Mouse (Mus musculus) myocyte (in vitro differentiated cells): ENCODE measurements around the gene Ankrd63. TPM values are rescaled to one million over a fixed set of nuclear protein-coding genes. Genes with fewer than 3 reads are reported as not detected.

Experiments used
- H3K27me3 ChIP-seq: one replicate; pipeline ENCODE4 v1.6.1; 2011; ENCODE audit not compliant: control insufficient read depth, insufficient read depth, insufficient read length
- H3K36me3 ChIP-seq: one replicate; pipeline ENCODE4 v1.6.1; 2011; ENCODE audit not compliant: control insufficient read depth, insufficient read depth
- H3K4me2 ChIP-seq: one replicate; pipeline ENCODE4 v1.6.1; 2011; ENCODE audit warnings: low read depth, control low read depth
- H3K4me3 ChIP-seq: one replicate; pipeline ENCODE4 v1.5.1; 2011; ENCODE audit warnings: mild to moderate bottlenecking, control low read depth, moderate library complexity
- H3K79me2 ChIP-seq: one replicate; pipeline ENCODE4 v1.6.1; 2011; ENCODE audit not compliant: control insufficient read depth, insufficient read depth
- H3ac ChIP-seq: one replicate; pipeline ENCODE4 v1.6.1; 2011; ENCODE audit not compliant: control insufficient read depth, insufficient read length
- CEBPB ChIP-seq: IDR thresholded peaks from 2 replicates; pipeline ENCODE4 v1.6.1; 2011; ENCODE audit warnings: mild to moderate bottlenecking, moderate library complexity; ENCODE audit not compliant: poor library complexity, insufficient read depth, severe bottlenecking
- E2F4 ChIP-seq: IDR thresholded peaks from one replicate; pipeline ENCODE4 v1.6.1; 2011; ENCODE audit warnings: mild to moderate bottlenecking, control low read depth, moderate library complexity; ENCODE audit not compliant: insufficient read depth
- MAX ChIP-seq: IDR thresholded peaks from one replicate; pipeline ENCODE4 v1.6.1; 2011; ENCODE audit warnings: low read depth, mild to moderate bottlenecking, control low read depth
- MYOD1 ChIP-seq, 3 experiments: IDR thresholded peaks; one replicate each; pipeline ENCODE4 v1.6.1; 2011; ENCODE audit warnings: control low read depth in 2 of 3, low read depth in 2 of 3, mild to moderate bottlenecking in 2 of 3, moderate library complexity in 1 of 3; ENCODE audit not compliant: insufficient read length in 2 of 3, control insufficient read depth in 1 of 3
- MYOG ChIP-seq, 3 experiments: IDR thresholded peaks; one replicate each; pipeline ENCODE4 v1.6.1; 2011; ENCODE audit warnings: control low read depth in 2 of 3, low read depth in 2 of 3, mild to moderate bottlenecking in 2 of 3; ENCODE audit not compliant: insufficient read length in 2 of 3, control insufficient read depth in 1 of 3, insufficient read depth in 1 of 3
- POLR2A ChIP-seq: IDR thresholded peaks from one replicate; pipeline ENCODE4 v1.6.1; 2011; ENCODE audit warnings: low read depth, mild to moderate bottlenecking, control low read depth, moderate library complexity; ENCODE audit not compliant: insufficient read length
- POLR2AphosphoS2 ChIP-seq: IDR thresholded peaks from one replicate; pipeline ENCODE4 v1.6.1; 2011; ENCODE audit warnings: low read depth, control low read depth; ENCODE audit not compliant: insufficient read length
- REST ChIP-seq: IDR thresholded peaks from one replicate; pipeline ENCODE4 v1.6.1; 2011; ENCODE audit warnings: mild to moderate bottlenecking, control low read depth, moderate library complexity; ENCODE audit not compliant: insufficient read depth, insufficient read length
- SRF ChIP-seq: IDR thresholded peaks from one replicate; pipeline ENCODE4 v1.6.1; 2011; ENCODE audit warnings: low read depth; ENCODE audit not compliant: control insufficient read depth, insufficient read length
- TCF12 ChIP-seq: IDR thresholded peaks from one replicate; pipeline ENCODE4 v1.6.1; 2011; ENCODE audit warnings: mild to moderate bottlenecking, control low read depth; ENCODE audit not compliant: poor library complexity, insufficient read depth, severe bottlenecking
- TCF3 ChIP-seq: IDR thresholded peaks from one replicate; pipeline ENCODE4 v1.6.1; 2011; ENCODE audit warnings: low read depth, control low read depth; ENCODE audit not compliant: insufficient read length
- USF1 ChIP-seq: IDR thresholded peaks from one replicate; pipeline ENCODE4 v1.6.1; 2011; ENCODE audit warnings: low read depth, mild to moderate bottlenecking, control low read depth, moderate library complexity
- polyA plus RNA-seq: library from polyadenylated mRNA; unstranded; fragments of >200 nt; fragmentation: generic; extraction: Trizol; gene quantifications from one replicate; pipeline ENCODE4 v1.2.1, GENCODE M21; 2012; ENCODE audit warnings: missing spikeins

Gene Ankrd63
- polyA plus RNA-seq, 1 experiment, result 0.01 TPM

DNA sequence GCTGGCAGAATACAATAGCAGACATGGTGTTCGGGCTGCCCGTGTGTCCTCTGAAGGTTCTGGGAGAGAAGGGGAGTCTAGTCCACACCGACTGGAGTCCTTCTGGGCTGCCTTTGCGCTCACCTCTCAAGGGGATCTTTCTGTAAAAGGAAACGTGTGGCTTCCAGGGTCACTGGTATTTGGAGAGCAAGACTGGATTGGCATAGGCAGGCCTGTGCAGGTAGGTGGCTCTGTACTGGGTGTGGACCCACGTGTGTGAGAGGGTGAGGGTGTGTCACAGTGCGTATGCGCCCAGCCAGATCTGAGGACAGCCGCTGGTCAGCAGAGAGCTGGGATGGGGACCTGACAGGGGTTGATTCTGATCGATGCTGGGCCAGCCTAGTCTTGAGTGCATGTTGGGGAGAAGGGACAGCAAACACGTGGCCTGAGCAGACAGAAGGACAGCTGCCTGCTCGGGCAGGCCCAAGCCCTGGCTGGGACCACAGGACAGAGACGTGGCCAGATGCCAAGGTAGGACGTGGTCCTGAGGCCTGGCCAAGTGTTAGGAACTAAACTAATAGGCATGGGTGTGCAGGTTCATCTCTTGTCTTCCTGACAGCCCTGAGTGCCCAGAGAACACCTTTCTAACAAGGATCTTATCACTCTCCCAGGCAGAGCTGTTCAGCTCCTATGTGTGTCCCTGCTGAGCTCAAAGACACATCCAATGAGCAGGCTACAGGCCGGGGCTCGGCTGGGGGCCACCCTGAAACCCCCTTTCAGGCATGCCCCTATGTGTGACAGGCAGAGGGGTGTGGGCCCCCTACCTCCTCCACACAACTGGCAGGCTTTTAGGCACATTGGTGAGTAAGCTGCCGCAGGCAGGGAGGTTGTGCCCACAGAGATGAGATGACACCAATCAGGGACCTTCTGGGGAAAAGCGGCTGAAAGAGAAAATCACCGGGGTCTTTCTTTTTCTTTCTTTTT, 39.7 kb downstream of the Ankrd63 start:
- H3K79me2 ChIP-seq, result no peaks in the 10 kb centered on the region
- no peak overlapping the region for H3ac ChIP-seq
- TF ChIP-seq POLR2A (no peak), MYOD1 (IDR thresholded peaks at IDR 0.05; ENCODE audit: control insufficient read depth in 1 of 3, insufficient read length in 2 of 3, low read depth in 2 of 3) (peak in 2 of 3 experiments; percentile 42 to 43), MYOG (IDR thresholded peaks at IDR 0.05; ENCODE audit: control insufficient read depth in 1 of 3, insufficient read depth in 1 of 3, insufficient read length in 2 of 3, low read depth in 2 of 3) (peak in 2 of 3 experiments; percentile 51 to 73), MAX (no peak), CEBPB (no peak)
- no peaks in the 10 kb centered on the region for H3K27me3 ChIP-seq
- H3K36me3 ChIP-seq, result no peaks in the 10 kb centered on the region
- H3K4me2 ChIP-seq, result peak overlapping the region; percentile 56
- H3K4me3 ChIP-seq, result no peak overlapping the region

DNA sequence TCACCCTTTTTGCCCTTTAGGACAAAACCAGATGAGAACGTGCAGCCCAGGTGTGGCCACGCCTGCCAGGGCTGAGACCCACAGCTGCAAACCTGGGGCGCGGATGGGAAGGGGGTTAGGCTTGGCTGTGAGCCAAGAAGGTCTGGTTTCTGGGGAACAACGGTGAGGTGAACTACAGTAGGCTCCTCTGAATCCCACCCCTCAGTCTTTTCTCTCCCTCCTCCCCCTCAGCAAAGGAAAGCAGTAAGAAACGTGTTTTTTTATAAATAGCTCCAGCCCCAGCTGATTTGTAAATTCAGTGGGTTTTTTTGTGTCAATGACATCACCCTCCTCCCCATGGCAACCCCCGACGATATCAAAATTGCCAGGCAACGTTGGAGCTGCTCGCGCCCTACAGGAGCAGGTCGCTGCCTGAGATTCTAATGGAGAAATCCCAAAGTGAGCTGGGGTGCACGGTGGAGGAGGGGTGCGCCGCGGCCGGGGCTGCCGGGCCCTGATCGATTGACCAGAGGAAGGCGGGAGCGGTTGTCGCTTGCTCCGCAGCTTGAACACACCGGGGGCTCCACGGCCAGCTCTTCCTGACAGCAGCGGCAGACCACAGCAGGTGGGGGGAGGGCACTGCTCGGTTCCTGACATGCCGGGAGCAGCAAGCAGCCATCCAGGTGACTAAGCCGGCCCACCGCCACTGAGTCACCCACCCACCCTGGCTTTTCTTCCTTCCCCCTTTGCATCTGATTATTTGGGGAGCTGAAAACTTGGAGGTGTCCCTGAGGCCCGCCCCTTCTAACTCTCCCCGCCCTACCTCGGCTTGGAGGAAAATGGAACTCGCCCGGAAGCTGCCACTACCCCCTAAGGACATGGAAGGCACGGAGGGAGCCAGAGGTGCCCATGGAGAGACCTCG, 40.6 kb downstream of the Ankrd63 start, which contains the start of gene Pak6:
Gene Pak6, plus strand, starts transcription at position 402 of the 902 bp plus-strand sequence.
- Histone ChIP-seq H3K79me2 (no peaks in the 10 kb centered on the region), H3K4me2 (peak within 1 kb of the TSS; percentile 56), H3ac (no peak within 1 kb of the TSS), H3K36me3 (no peaks in the 10 kb centered on the region), H3K4me3 (no peak within 1 kb of the TSS), H3K27me3 (no peaks in the 10 kb centered on the region)
- TF ChIP-seq TCF3 (no peak), REST (no peak), E2F4 (no peak), MAX (no peak), MYOG (IDR thresholded peaks at IDR 0.05; ENCODE audit: control insufficient read depth in 1 of 3, insufficient read depth in 1 of 3, insufficient read length in 2 of 3, low read depth in 2 of 3) (no peak), MYOD1 (IDR thresholded peaks at IDR 0.05; ENCODE audit: control insufficient read depth in 1 of 3, insufficient read length in 2 of 3, low read depth in 2 of 3) (no peak), SRF (no peak), POLR2AphosphoS2 (no peak), TCF12 (no peak), USF1 (no peak), POLR2A (no peak), CEBPB (no peak)

DNA sequence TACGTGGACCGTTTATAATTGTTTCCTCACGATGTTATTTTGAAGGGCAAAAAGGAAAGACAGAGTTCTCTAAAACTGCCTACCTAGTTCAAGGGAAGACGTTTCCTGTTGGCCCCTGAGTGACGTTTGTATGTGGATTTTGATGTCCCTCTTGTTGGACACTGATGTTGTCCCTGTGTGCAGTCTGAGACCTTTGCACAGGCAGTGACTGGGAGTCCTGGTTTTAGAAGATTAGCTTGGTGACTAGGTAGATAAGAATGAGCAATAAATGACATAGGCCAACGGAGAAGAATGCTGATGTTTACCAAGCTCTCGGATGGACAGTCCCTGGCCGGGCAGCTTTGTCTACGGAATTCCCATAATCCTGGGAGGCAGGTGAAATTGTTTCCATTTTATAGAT, 41.9 kb downstream of the Ankrd63 start:
- H3K27me3 ChIP-seq, result no peaks in the 10 kb centered on the region
- H3K79me2 ChIP-seq, result no peaks in the 10 kb centered on the region
- H3K4me3 ChIP-seq, result no peak overlapping the region
- no peak overlapping the region for H3K4me2 ChIP-seq
- no peak for TF ChIP-seq MYOG (IDR thresholded peaks at IDR 0.05; ENCODE audit: control insufficient read depth in 1 of 3, insufficient read depth in 1 of 3, insufficient read length in 2 of 3, low read depth in 2 of 3)
- TF ChIP-seq E2F4, result no peak
- no peak for TF ChIP-seq CEBPB
- TF ChIP-seq MAX, result no peak
- no peak for TF ChIP-seq POLR2AphosphoS2
- no peak for TF ChIP-seq TCF3
- TF ChIP-seq TCF12, result no peak
- no peak overlapping the region for H3ac ChIP-seq
- H3K36me3 ChIP-seq, result no peaks in the 10 kb centered on the region

DNA sequence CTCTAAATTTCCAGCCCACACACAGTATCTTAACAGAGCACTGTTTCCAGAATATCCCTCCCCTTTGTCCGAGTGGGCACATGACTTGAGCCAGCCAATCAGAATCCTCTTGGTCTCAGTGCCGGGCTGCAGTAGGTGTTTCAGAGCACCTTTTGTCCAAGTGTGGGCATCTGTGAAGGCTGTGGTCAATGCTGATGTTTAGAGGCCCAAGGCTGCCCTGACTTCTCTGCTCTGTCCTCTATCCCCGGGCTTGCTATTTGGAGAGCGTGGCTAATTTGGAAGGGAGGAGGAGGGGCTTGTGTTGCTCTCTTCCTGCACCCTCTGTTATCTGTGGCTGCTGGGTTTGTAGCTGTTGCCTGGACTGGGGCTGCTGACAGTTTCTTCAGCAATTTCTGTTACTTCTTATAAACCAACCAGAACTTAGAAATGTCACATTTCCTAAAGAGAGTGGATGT, 43.7 kb downstream of the Ankrd63 start:
- Histone ChIP-seq H3K79me2 (no peaks in the 10 kb centered on the region), H3K4me3 (no peak overlapping the region), H3K27me3 (no peaks in the 10 kb centered on the region), H3K4me2 (peak overlapping the region; percentile 71), H3K36me3 (no peaks in the 10 kb centered on the region), H3ac (no peak overlapping the region)
- TF ChIP-seq TCF3, result no peak
- peak; percentile 99 for TF ChIP-seq USF1

DNA sequence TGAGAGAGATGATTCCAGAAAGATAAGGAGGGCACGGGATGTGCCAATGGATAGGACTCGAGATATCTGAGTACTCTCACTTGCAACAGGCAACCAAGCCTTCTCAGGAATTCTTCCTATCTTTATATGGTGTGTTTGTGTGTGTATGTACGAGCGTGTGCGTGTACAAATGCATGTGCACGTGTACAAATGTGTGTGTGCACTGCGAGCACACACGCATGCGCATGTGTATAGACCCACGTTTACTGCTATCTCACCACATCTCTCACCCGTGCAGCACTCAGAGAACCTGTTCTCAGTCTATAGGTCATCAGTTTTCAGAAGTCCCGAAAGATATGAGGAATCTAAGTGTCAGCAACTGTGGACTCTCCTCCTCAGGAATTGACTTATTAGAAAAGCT, 44.3 kb downstream of the Ankrd63 start:
- no peaks in the 10 kb centered on the region for H3K27me3 ChIP-seq
- no peak for TF ChIP-seq MAX
- no peak for TF ChIP-seq E2F4
- no peak for TF ChIP-seq POLR2A
- TF ChIP-seq REST, result no peak
- no peak for TF ChIP-seq CEBPB
- no peak for TF ChIP-seq SRF
- no peak for TF ChIP-seq MYOG (IDR thresholded peaks at IDR 0.05; ENCODE audit: control insufficient read depth in 1 of 3, insufficient read depth in 1 of 3, insufficient read length in 2 of 3, low read depth in 2 of 3)
- TF ChIP-seq USF1, result no peak
- no peak for TF ChIP-seq TCF12
- no peak for TF ChIP-seq MYOD1 (IDR thresholded peaks at IDR 0.05; ENCODE audit: control insufficient read depth in 1 of 3, insufficient read length in 2 of 3, low read depth in 2 of 3)
- TF ChIP-seq POLR2AphosphoS2, result no peak
- TF ChIP-seq TCF3, result no peak
- H3K4me3 ChIP-seq, result no peak overlapping the region
- H3ac ChIP-seq, result no peak overlapping the region
- peak overlapping the region; percentile 71 for H3K4me2 ChIP-seq
- no peaks in the 10 kb centered on the region for H3K36me3 ChIP-seq
- no peaks in the 10 kb centered on the region for H3K79me2 ChIP-seq
